Mouse (Mus musculus) C2C12 (cell line): ENCODE results near the gene Ppia. TPM values are rescaled to one million over a fixed set of nuclear protein-coding genes. Genes with fewer than 3 reads are reported as not detected.

Source experiments
- H3K27me3 ChIP-seq: one replicate; pipeline ENCODE4 v1.6.1; 2011; ENCODE audit not compliant: control insufficient read depth, insufficient read depth, insufficient read length
- H3K36me3 ChIP-seq: one replicate; pipeline ENCODE4 v1.6.1; 2011; ENCODE audit not compliant: control insufficient read depth, insufficient read depth
- H3K4me3 ChIP-seq: one replicate; pipeline ENCODE4 v1.5.1; 2011; ENCODE audit warnings: mild to moderate bottlenecking, control low read depth; ENCODE audit not compliant: poor library complexity, insufficient read depth, severe bottlenecking
- H3K79me2 ChIP-seq: one replicate; pipeline ENCODE4 v1.6.1; 2011; ENCODE audit not compliant: control insufficient read depth, insufficient read depth
- H3K79me3 ChIP-seq: one replicate; pipeline ENCODE4 v1.6.1; 2011; ENCODE audit warnings: low read depth, control low read depth
- H3ac ChIP-seq: one replicate; pipeline ENCODE3; 2011; ENCODE audit warnings: low read depth; ENCODE audit not compliant: control insufficient read depth, insufficient read length
- CEBPB ChIP-seq: IDR thresholded peaks from one replicate; pipeline ENCODE4 v1.6.1; 2011; ENCODE audit warnings: low read depth, mild to moderate bottlenecking, control low read depth, moderate library complexity
- CTCF ChIP-seq: IDR thresholded peaks from one replicate; pipeline ENCODE4 v1.5.1; 2011; ENCODE audit not compliant: control insufficient read depth, insufficient read depth, insufficient read length
- FOSL1 ChIP-seq: IDR thresholded peaks from one replicate; pipeline ENCODE4 v1.8.0; 2011; ENCODE audit warnings: mild to moderate bottlenecking, low read length; ENCODE audit not compliant: poor library complexity, insufficient read depth, severe bottlenecking
- MAX ChIP-seq: IDR thresholded peaks from one replicate; pipeline ENCODE4 v1.6.1; 2011; ENCODE audit warnings: mild to moderate bottlenecking, control low read depth
- MYOD1 ChIP-seq: IDR thresholded peaks from one replicate; pipeline ENCODE4 v1.6.1; 2011; ENCODE audit warnings: low read depth; ENCODE audit not compliant: control insufficient read depth, insufficient read length
- MYOG ChIP-seq: IDR thresholded peaks from one replicate; pipeline ENCODE4 v1.6.1; 2011; ENCODE audit not compliant: control insufficient read depth, insufficient read length; ENCODE audit errors: extremely low read depth
- USF1 ChIP-seq: IDR thresholded peaks from one replicate; pipeline ENCODE4 v1.6.1; 2011; ENCODE audit warnings: low read depth, mild to moderate bottlenecking, control low read depth, moderate library complexity
- polyA plus RNA-seq: library from polyadenylated mRNA; unstranded; fragments of >200 nt; fragmentation: generic; extraction: Trizol; gene quantifications from one replicate; pipeline ENCODE4 v1.2.1, GENCODE M21; 2012; ENCODE audit warnings: missing spikeins

The Ppia gene
- polyA plus RNA-seq, 1 experiment: 4,929 TPM

DNA sequence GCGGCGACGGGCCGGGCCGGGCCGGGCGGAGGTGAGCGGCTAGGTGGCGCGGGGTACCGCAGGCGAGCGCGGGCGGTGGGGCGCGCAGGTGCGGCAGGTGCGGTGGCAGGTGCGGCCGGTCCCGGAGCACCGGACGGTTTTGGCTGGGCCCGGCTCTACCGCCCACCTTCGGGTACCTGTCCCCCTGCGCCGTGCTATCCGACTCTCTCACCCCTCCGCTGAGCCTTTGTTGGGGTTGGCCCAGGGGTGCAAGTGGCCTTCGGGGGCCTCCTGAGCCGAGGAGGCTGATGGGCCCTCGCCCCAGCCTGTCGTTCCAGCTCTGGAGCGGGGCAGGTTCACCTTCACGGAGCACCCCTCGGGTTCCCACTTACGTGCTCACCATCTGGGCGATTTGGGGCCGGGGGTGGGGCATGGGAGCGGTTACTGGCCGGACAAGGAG is 25.7 kb upstream of the Ppia start:
- peaks cover 38% of the 10 kb centered on the region for H3K79me2 ChIP-seq
- peak overlapping the region; percentile 75 for H3ac ChIP-seq
- peak overlapping the region; percentile 93 for H3K4me3 ChIP-seq
- peaks cover 13% of the 10 kb centered on the region for H3K79me3 ChIP-seq
- H3K27me3 ChIP-seq: no peaks in the 10 kb centered on the region
- H3K36me3 ChIP-seq: peaks cover 4% of the 10 kb centered on the region
- TF ChIP-seq MAX (no peak), CEBPB (no peak), USF1 (no peak), FOSL1 (no peak), MYOD1 (no peak), MYOG (no peak), CTCF (no peak)

DNA sequence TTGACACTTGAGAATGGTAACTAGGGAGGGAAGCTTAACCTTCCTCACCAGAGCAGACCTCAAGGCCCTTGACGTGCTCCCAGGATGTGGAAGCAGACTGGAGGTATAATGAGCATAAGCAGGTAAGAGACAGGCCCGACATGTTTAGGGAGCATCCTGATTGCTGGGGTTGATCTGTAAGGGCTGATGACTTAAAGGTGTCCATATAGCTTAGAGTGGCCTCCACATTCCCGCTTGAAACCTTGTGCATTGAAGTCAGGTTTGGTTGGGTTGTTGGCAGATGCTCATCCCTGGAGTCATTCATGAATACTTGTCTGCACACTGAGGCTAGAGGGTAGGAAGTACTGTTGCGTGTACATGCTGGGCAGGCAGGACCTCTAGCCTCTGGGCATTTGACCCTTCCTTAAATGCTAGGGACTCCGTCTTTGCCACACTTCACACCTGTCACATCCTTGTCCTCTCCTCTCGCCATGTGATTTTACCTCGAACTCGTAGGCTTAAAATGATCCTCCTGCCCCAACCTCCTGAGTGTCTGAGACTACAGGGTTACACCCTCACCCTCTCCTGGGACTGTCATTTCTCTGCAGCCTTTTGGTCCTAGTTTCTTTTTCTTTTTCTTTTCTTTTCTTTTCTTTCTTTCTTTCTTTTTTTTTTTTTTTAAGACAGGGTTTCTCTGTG is 24.7 kb upstream of the Ppia start:
- peaks cover 8% of the 10 kb centered on the region for H3K36me3 ChIP-seq
- peak overlapping the region; percentile 93 for H3K4me3 ChIP-seq
- peaks cover 13% of the 10 kb centered on the region for H3K79me3 ChIP-seq
- no peaks in the 10 kb centered on the region for H3K27me3 ChIP-seq
- H3ac ChIP-seq: no peak overlapping the region
- TF ChIP-seq FOSL1 (no peak), USF1 (no peak), MAX (no peak), MYOD1 (no peak), CEBPB (no peak), MYOG (no peak), CTCF (no peak)
- peaks cover 38% of the 10 kb centered on the region for H3K79me2 ChIP-seq

DNA sequence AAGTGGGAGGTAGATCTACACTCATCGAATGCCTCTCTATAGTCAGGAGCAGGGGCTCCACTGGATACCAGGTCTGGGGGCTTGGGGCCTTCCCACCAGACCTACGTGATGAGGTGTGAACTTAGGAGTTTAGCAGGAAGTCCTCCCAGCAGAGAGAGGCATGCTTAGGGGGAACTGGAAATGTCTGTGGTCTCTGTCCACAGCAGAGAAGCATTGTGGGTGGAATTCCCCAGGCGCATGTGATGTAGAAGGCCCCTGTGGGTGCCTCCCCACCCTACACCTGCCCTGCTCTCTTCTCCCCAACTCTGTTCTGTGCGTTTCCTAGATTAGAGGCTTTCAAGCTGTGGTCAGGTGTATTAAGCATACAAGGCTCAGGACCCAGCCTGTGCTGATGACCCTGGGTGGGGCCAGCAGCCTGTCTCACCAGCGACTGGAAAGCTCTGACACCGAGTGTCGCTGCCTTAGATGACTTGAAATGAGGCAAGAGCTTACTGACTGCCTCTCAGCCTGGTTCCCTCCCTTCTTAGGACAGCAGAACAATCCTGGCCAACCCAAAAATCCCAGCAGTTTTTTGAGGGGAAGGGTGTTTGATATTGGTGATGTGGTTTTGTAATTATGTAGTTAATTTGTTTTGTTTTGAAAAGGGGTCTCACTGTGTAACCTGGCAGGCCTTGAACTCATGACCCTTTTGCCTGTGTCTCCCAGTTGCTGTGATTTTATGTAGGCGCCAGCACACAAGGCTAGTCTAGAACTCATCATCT is 23.5 kb upstream of the Ppia start:
- H3ac ChIP-seq: no peak overlapping the region
- H3K27me3 ChIP-seq: no peaks in the 10 kb centered on the region
- H3K79me2 ChIP-seq: peaks cover 38% of the 10 kb centered on the region
- TF ChIP-seq USF1 (no peak), MYOD1 (no peak), MAX (no peak), CEBPB (no peak)
- H3K79me3 ChIP-seq: peaks cover 13% of the 10 kb centered on the region
- H3K36me3 ChIP-seq: peaks cover 8% of the 10 kb centered on the region
- H3K4me3 ChIP-seq: no peak overlapping the region

DNA sequence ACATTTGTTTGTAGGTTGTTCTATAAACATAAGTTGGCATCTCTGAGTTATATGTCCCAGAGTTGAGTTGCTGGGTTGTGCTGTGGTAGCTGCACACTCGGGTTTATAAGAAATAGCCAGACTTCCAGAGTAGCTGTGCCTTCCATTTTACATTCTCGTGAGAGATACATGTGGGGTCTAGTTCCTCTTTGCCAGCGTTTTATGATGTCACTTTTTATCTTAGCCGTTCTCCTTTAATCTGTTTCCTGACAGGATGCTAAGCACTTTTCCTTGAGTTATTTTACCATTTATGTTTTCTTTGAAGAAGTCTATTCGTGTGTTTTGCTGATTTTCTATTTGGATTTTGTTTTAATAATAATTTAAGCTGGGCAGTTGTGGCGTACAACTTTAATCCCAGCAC is 22.4 kb upstream of the Ppia start:
- Histone ChIP-seq H3ac (no peak overlapping the region), H3K79me3 (peaks cover 13% of the 10 kb centered on the region), H3K4me3 (no peak overlapping the region), H3K36me3 (peaks cover 18% of the 10 kb centered on the region), H3K27me3 (no peaks in the 10 kb centered on the region), H3K79me2 (peaks cover 38% of the 10 kb centered on the region)
- TF ChIP-seq CTCF: no peak
- TF ChIP-seq MYOD1: no peak
- TF ChIP-seq MAX: no peak
- no peak for TF ChIP-seq MYOG
- no peak for TF ChIP-seq FOSL1
- TF ChIP-seq CEBPB: no peak

DNA sequence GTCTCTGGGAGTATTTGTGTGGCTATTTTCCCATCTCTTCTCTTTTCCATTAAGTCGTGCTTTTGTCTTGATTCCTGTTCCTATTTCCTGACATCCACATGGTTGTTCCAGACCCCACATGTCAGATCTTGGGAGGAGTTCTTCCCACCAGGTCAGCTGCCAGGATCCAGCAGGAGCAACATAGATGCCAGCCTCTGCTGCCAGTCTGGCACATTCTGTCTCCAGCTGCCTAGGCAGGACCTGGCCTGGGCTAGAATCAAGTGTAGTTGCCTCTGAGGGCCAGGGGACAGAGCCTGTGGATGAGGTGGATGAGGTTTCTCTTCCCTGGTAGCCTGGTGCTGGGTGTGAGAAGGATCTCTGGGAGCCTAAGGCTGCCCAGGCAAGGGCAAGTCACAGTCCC is 21.4 kb upstream of the Ppia start:
- Histone ChIP-seq H3K36me3 (peaks cover 18% of the 10 kb centered on the region), H3K79me2 (peaks cover 38% of the 10 kb centered on the region), H3K79me3 (peaks cover 13% of the 10 kb centered on the region), H3ac (no peak overlapping the region), H3K4me3 (no peak overlapping the region), H3K27me3 (no peaks in the 10 kb centered on the region)
- TF ChIP-seq CEBPB (no peak), FOSL1 (no peak), MAX (no peak), CTCF (no peak), MYOG (no peak), USF1 (no peak), MYOD1 (no peak)

DNA sequence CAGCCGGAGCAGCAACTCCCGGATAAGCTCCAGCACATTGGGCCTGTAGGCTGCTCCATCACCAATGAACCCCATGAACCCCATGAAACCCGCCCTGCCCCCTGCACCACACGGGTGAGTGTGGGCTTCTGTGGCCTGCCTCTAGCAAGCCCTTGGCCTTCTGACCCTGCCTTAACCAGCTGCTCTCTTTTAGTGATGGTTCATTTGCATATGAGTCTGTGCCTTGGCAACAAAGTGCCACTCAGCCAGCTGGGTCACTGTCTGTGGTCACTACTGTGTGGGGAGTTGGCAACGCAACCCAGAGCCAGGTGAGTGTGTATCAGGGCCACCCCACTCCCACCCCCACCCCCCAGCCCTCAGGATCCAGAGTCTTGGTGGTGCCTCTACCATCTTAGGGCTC is 19.7 kb upstream of the Ppia start:
- Histone ChIP-seq H3K79me3 (peaks cover 7% of the 10 kb centered on the region), H3K36me3 (peaks cover 27% of the 10 kb centered on the region)
- TF ChIP-seq CEBPB (no peak), FOSL1 (no peak), MYOD1 (no peak), USF1 (no peak), CTCF (no peak)

More for the DNA sequence above, 19.7 kb upstream of the Ppia start:
- Histone ChIP-seq H3K79me2 (peaks cover 25% of the 10 kb centered on the region), H3ac (no peak overlapping the region), H3K4me3 (no peak overlapping the region), H3K27me3 (no peaks in the 10 kb centered on the region)
